Mouse (Mus musculus) lung, adult 10 weeks (tissue): ENCODE results near the gene Arl13b. TPM values are rescaled to one million over a fixed set of nuclear protein-coding genes. Genes with fewer than 3 reads are reported as not detected.

ENCODE experiments used
- polyA plus RNA-seq: library from polyadenylated mRNA; stranded (reverse); fragments of 350-450 nt; fragmentation: Illumina TruSeq; extraction: RNeasy Lipid Tissue Mini Kit (QIAGEN cat#74804); gene quantifications from one replicate; pipeline ENCODE4 v1.2.3, GENCODE M21; 2014; ENCODE audit warnings: low read depth, low replicate concordance; ENCODE audit not compliant: insufficient read depth

Arl13b gene
- polyA plus RNA-seq, result 9.2 TPM

GRCm38 (mm10) chr16:62846498-62847312 lies at the start of gene Arl13b:
Arl13b (minus strand) TSS chr16:62847040.

GRCm38 (mm10) chr16:62854191-62855068 lies 7.6 kb upstream of the Arl13b start, which contains the start of gene Pros1:
Pros1 (plus strand) TSS chr16:62854307.

GRCm38 (mm10) chr16:62814491-62814890 lies 32.3 kb downstream of the Arl13b start, which contains the start of gene Stx19:
Stx19 (plus strand) TSS chr16:62814676.

GRCm38 (mm10) chr16:62786621-62787331 lies 60.1 kb downstream of the Arl13b start, which contains the start of gene Nsun3:
Nsun3 (minus strand) TSS chr16:62786818.

Other genes with a start within 250 kb of the Arl13b start
- gene Nsun3, start 60.2 kb downstream of the Arl13b start, polyA plus RNA-seq, result 3.6 TPM
- gene Stx19, start 32.4 kb downstream of the Arl13b start, polyA plus RNA-seq, result 4.7 TPM
- gene Pros1, start 7.3 kb upstream of the Arl13b start, polyA plus RNA-seq, result 43.7 TPM